Mouse (Mus musculus) midbrain, postnatal 0 days (tissue): ENCODE results near the gene Rtl10. TPM values are rescaled to one million over a fixed set of nuclear protein-coding genes. Genes with fewer than 3 reads are reported as not detected.
A peak's percentile ranks its signal among the peaks of the same experiment; 100 is the strongest.

ENCODE experiments used
- ATAC-seq: fragments of 200-750 bp; cut with Nextera tagmentation; 2 replicates; pipeline ENCODE4 v1.8.0; 2017; ENCODE audit warnings: moderate number of reproducible peaks, mild to moderate bottlenecking, moderate TSS enrichment, moderate library complexity; ENCODE audit not compliant: low FRiP score
- DNase-seq: peaks from one replicate; pipeline ENCODE4 v3.0.0-alpha.2; 2015; ENCODE audit warnings: low spot score
- H3K27ac ChIP-seq: fragments of 300-500 bp; sonication (generic); 2 replicates; pipeline ENCODE4 v1.5.1; 2014; ENCODE audit warnings: low read depth, mild to moderate bottlenecking, low read length, mixed read lengths
- H3K27me3 ChIP-seq: fragments of 300-500 bp; sonication (generic); 2 replicates; pipeline ENCODE4 v1.6.1; 2014; ENCODE audit warnings: low read length, control low read depth, mixed read lengths; ENCODE audit not compliant: insufficient read depth
- H3K36me3 ChIP-seq: fragments of 300-500 bp; sonication (generic); 2 replicates; pipeline ENCODE4 v1.6.1; 2014; ENCODE audit warnings: low read length, control low read depth, mixed read lengths; ENCODE audit not compliant: insufficient read depth
- H3K4me1 ChIP-seq: fragments of 300-500 bp; sonication (generic); 2 replicates; pipeline ENCODE4 v1.6.1; 2014; ENCODE audit warnings: mild to moderate bottlenecking, control low read depth, antibody characterized with exemption, low read length, mixed read lengths; ENCODE audit not compliant: insufficient read depth
- H3K4me2 ChIP-seq: fragments of 300-500 bp; sonication (generic); 2 replicates; pipeline ENCODE4 v1.6.1; 2014; ENCODE audit warnings: low read depth, mild to moderate bottlenecking, low read length, mixed read lengths; ENCODE audit not compliant: poor library complexity, severe bottlenecking
- H3K4me3 ChIP-seq: fragments of 300-500 bp; sonication (generic); 2 replicates; pipeline ENCODE4 v1.5.1; 2014; ENCODE audit warnings: low read depth, mild to moderate bottlenecking, low read length, moderate library complexity
- H3K9ac ChIP-seq: fragments of 300-500 bp; sonication (generic); replicated peaks from 2 replicates; pipeline ENCODE4 v1.6.1; 2014; ENCODE audit warnings: mild to moderate bottlenecking, low read length, moderate library complexity, mixed read lengths; ENCODE audit not compliant: poor library complexity, severe bottlenecking
- H3K9me3 ChIP-seq: fragments of 300-500 bp; sonication (generic); 2 replicates; pipeline ENCODE4 v1.6.1; 2016; ENCODE audit warnings: low read length, control low read depth
- CTCF ChIP-seq: IDR thresholded peaks from 2 replicates; pipeline ENCODE4 v1.5.1; 2016; ENCODE audit warnings: antibody characterized with exemption, mild to moderate bottlenecking
- WGBS: fragments of 180-500 bp; shearing (Covaris S2); extraction: QIAGEN DNeasy Blood & Tissue Kit; methylation state at CpG from one replicate; pipeline ENCODE4 v1.1.7; 2014; 5-methylcytosine and 5-hydroxymethylcytosine counted together
- polyA plus RNA-seq: library from polyadenylated mRNA; unstranded; fragments of >200 nt; fragmentation: Nextera tagmentation; extraction: Ambion mirVana; gene quantifications from 2 replicates; pipeline ENCODE4 v1.2.1, GENCODE M21; 2015
- total RNA-seq: library from RNA; depleted of rRNA; stranded (reverse); fragments of >200 nt; gene quantifications from 2 replicates; pipeline ENCODE4 v1.2.3, GENCODE M21; 2014

Gene Rtl10
- total and polyA plus RNA-seq, 2 experiments from 2014 or later: 3.8 to 7.1 TPM

DNA sequence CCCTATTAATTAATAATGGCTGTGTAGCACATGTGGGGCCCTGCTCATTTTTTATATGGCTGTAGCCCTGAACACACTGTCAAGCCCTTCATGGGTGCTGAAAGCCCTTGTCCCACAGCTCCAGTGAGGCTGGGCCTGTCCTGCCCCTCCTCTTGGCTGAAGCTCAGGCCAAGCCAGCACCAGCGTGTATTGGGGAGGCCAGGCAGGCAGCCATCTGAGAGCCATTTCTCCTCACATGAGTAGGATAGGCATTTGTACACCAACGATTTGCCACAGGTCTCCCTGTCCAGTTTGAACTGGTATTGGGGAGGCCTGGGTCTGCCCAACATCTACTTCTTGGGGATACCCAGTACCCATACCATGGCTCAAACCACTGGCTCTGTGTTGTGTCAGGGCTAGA, 24.7 kb upstream of the Rtl10 start:
- Histone ChIP-seq H3K9me3 (no peaks in the 10 kb centered on the region), H3K27me3 (no peaks in the 10 kb centered on the region), H3K36me3 (peaks cover 45% of the 10 kb centered on the region), H3K4me1 (no peaks in the 10 kb centered on the region), H3K9ac (no peak overlapping the region), H3K4me3 (no peak overlapping the region), H3K4me2 (no peak overlapping the region), H3K27ac (no peak overlapping the region)
- ATAC-seq (no peak), DNase-seq (no peak)
- no peak for TF ChIP-seq CTCF
- 95% methylated on average over 2 of the region's 2 CpGs for WGBS

DNA sequence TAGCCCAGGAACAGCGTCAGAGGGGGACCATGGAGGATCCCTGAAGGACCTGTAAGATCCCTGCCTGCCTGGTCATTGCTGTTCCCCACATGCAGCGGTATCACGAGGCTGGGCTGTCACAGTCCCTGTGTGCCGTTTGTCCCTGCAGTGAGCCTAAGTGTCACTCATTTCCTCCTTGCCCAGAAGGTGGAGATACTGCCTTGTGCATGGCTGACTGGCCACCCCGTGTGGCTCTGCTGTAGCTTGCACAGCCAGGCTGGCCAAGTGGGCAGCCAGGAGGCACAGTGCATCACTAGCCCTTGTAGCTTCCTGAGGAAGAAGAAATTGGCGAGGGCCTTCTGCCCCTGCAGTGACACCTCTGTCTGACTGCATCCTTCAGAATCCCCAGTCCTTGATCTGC, 20.7 kb upstream of the Rtl10 start:
- Histone ChIP-seq H3K9me3 (no peaks in the 10 kb centered on the region), H3K4me1 (no peaks in the 10 kb centered on the region), H3K27me3 (no peaks in the 10 kb centered on the region), H3K36me3 (peaks cover 19% of the 10 kb centered on the region), H3K4me3 (no peak overlapping the region), H3K9ac (no peak overlapping the region), H3K27ac (no peak overlapping the region), H3K4me2 (no peak overlapping the region)
- ATAC-seq: no peak
- peak; percentile 3 for DNase-seq
- peak; percentile 35 for TF ChIP-seq CTCF
- WGBS: 73% methylated on average over 6 of the region's 6 CpGs

DNA sequence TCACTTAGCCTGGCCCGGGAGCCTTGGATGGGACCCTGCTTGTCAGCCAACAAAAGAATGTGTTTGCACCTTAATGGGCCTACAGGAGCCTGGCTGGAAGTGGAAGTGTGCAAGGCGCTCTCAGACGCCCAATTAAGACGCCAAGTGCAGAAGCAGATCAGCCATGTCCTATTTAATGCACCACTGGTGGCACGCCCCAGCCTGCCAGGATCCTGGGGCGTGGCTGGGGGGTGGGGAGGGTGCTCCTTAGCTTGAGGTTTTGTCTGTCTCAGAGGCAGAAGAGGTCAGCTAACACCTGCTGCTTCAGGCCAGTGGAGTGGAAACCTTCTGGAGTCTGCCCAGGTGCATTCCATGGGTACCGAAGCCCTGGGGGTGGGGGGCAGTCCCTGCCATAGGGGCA, 19.0 kb upstream of the Rtl10 start:
- DNase-seq: no peak
- ATAC-seq: no peak
- H3K9ac ChIP-seq: 0 out of 2 replicates have a peak overlapping the region, but pooled peaks have one; percentile 29
- H3K27ac ChIP-seq: no peak overlapping the region
- H3K27me3 ChIP-seq: no peaks in the 10 kb centered on the region
- H3K9me3 ChIP-seq: no peaks in the 10 kb centered on the region
- no peak overlapping the region for H3K4me3 ChIP-seq
- H3K4me2 ChIP-seq: no peak overlapping the region
- no peak for TF ChIP-seq CTCF
- H3K36me3 ChIP-seq: peaks cover 16% of the 10 kb centered on the region
- H3K4me1 ChIP-seq: no peaks in the 10 kb centered on the region
- WGBS: 45% methylated on average over 7 of the region's 7 CpGs

DNA sequence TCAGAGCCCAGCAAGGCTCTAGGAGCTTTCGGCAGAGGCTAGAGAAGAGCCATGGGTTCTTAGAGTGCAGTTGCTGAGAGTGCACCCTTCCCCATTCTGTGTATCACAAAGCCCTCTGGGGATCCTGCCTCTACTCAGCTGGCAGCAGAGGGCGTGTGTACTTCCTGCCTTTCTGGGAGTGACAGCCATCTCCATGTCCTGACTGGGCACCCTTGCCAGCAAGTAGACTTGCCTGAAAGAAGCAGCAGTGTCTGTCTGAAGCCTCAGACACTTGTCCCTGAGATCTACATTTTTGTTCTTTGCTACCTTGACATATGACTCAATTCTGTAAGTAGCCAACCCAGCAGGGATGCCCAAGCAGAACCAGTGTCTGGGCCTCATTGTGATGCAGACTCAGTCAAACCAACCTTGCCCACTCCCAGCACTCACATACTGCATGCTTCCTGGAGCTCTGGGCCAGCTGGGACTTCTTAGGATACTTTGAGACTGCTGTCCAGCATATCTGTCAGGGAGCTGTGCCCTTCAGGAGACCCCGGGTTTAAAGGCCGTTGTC, 17.7 kb upstream of the Rtl10 start:
- no peaks in the 10 kb centered on the region for H3K4me1 ChIP-seq
- DNase-seq: no peak
- peaks cover 12% of the 10 kb centered on the region for H3K36me3 ChIP-seq
- ATAC-seq: no peak
- no peaks in the 10 kb centered on the region for H3K27me3 ChIP-seq
- no peak overlapping the region for H3K27ac ChIP-seq
- no peak for TF ChIP-seq CTCF
- H3K4me3 ChIP-seq: no peak overlapping the region
- no peak overlapping the region for H3K9ac ChIP-seq
- H3K4me2 ChIP-seq: no peak overlapping the region
- no peaks in the 10 kb centered on the region for H3K9me3 ChIP-seq
- 59% methylated on average over 4 of the region's 4 CpGs for WGBS

DNA sequence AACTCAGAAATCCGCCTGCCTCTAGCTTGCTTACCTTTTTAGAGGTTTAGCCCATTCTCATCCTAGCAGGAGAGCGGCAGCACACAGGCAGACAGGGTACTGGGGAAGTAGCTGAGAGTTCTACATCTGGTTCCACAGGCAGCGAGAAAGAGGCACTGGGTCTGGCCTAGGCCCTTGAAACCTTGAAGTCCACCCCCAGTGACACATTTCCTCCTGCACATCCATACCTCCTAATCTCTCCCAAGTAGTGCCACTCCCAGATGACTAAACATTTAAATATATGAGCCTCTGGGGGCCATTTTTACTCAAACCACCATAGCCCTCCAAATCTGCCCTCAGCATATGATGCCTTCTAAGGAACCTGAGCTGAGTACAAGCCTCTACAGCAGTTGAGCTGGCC, 16.3 kb upstream of the Rtl10 start:
- Histone ChIP-seq H3K9me3 (no peaks in the 10 kb centered on the region), H3K9ac (no peak overlapping the region), H3K27ac (no peak overlapping the region), H3K27me3 (no peaks in the 10 kb centered on the region), H3K4me3 (no peak overlapping the region), H3K36me3 (peaks cover 5% of the 10 kb centered on the region; the same call in 1 of the 2 replicates), H3K4me1 (no peaks in the 10 kb centered on the region), H3K4me2 (no peak overlapping the region)
- no peak for DNase-seq
- 98% methylated on average over 3 of the region's 3 CpGs for WGBS
- no peak for TF ChIP-seq CTCF
- ATAC-seq: no peak

DNA sequence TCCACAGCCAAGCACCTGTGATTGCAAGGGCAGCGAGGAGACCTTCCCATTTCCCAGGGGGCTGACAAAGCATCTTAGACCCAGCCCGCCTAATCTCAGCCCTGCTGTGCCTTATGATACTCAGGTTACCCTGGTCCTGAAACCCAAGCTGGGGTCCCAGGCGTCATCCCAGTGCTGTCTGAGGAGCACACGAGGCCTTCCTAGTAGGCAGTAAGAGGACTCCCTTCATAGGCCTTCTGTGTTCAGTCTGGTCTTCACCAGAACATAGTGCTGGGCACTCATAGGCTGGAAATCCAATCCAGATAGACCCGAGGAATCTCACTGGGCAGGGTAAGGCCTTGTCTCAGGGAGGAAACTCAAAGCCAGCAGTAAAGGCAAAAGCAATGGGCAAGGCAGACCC, 14.9 kb upstream of the Rtl10 start:
- Histone ChIP-seq H3K9me3 (no peaks in the 10 kb centered on the region), H3K4me2 (no peak overlapping the region), H3K9ac (no peak overlapping the region), H3K4me1 (no peaks in the 10 kb centered on the region), H3K27ac (no peak overlapping the region), H3K4me3 (no peak overlapping the region), H3K36me3 (no peaks in the 10 kb centered on the region), H3K27me3 (no peaks in the 10 kb centered on the region)
- DNase-seq: no peak
- no peak for TF ChIP-seq CTCF
- ATAC-seq: no peak
- 64% methylated on average over 5 of the region's 5 CpGs for WGBS
